Mouse (Mus musculus) hindbrain, embryonic 11.5 days (tissue): ENCODE results near the gene Sde2. TPM values are rescaled to one million over a fixed set of nuclear protein-coding genes. Genes with fewer than 3 reads are reported as not detected.

Experiments
- ATAC-seq: fragments of 200-750 bp; cut with Nextera tagmentation; 2 replicates; pipeline ENCODE4 v1.8.0; 2017; ENCODE audit warnings: mild to moderate bottlenecking, moderate TSS enrichment, moderate library complexity; ENCODE audit not compliant: low FRiP score
- DNase-seq: peaks from one replicate; pipeline ENCODE4 v3.0.0-alpha.2; 2015; ENCODE audit warnings: low spot score
- H3K27ac ChIP-seq: fragments of 300-500 bp; sonication (generic); 2 replicates; pipeline ENCODE4 v1.5.1; 2014; ENCODE audit warnings: mild to moderate bottlenecking, low read depth, low read length
- H3K27me3 ChIP-seq: fragments of 300-500 bp; sonication (generic); 2 replicates; pipeline ENCODE4 v1.6.1; 2014; ENCODE audit warnings: mild to moderate bottlenecking, low read length, moderate library complexity, mixed read lengths; ENCODE audit not compliant: control insufficient read depth, insufficient read depth
- H3K36me3 ChIP-seq: fragments of 300-500 bp; sonication (generic); 2 replicates; pipeline ENCODE4 v1.6.1; 2014; ENCODE audit warnings: mild to moderate bottlenecking, low read length, moderate library complexity, mixed read lengths; ENCODE audit not compliant: control insufficient read depth, insufficient read depth
- H3K4me1 ChIP-seq: fragments of 300-500 bp; sonication (generic); replicated peaks from 2 replicates; pipeline ENCODE4 v1.6.1; 2014; ENCODE audit warnings: low read length, mixed read lengths; ENCODE audit not compliant: control insufficient read depth, insufficient read depth
- H3K4me2 ChIP-seq: fragments of 300-500 bp; sonication (generic); replicated peaks from 2 replicates; pipeline ENCODE4 v1.6.1; 2014; ENCODE audit warnings: mild to moderate bottlenecking, low read depth, low read length
- H3K4me3 ChIP-seq: fragments of 300-500 bp; sonication (generic); 2 replicates; pipeline ENCODE4 v1.5.1; 2014; ENCODE audit warnings: low read depth, low read length
- H3K9ac ChIP-seq: fragments of 300-500 bp; sonication (generic); 2 replicates; pipeline ENCODE4 v1.6.1; 2014; ENCODE audit warnings: low read depth, low read length
- H3K9me3 ChIP-seq: fragments of 300-500 bp; sonication (generic); 2 replicates; pipeline ENCODE4 v1.6.1; 2016; ENCODE audit warnings: low read length; ENCODE audit not compliant: control insufficient read depth
- WGBS: fragments of 180-500 bp; shearing (Covaris S2); extraction: QIAGEN DNeasy Blood & Tissue Kit; methylation state at CpG from one replicate; pipeline ENCODE4 v1.1.7; 2014; 5-methylcytosine and 5-hydroxymethylcytosine counted together
- polyA plus RNA-seq: library from polyadenylated mRNA; unstranded; fragments of >200 nt; fragmentation: Nextera tagmentation; extraction: Ambion mirVana; gene quantifications from 2 replicates; pipeline ENCODE4 v1.2.1, GENCODE M21; 2014

Sde2 gene
- polyA plus RNA-seq, 1 experiment from 2014 or later = 33.8 TPM

DNA sequence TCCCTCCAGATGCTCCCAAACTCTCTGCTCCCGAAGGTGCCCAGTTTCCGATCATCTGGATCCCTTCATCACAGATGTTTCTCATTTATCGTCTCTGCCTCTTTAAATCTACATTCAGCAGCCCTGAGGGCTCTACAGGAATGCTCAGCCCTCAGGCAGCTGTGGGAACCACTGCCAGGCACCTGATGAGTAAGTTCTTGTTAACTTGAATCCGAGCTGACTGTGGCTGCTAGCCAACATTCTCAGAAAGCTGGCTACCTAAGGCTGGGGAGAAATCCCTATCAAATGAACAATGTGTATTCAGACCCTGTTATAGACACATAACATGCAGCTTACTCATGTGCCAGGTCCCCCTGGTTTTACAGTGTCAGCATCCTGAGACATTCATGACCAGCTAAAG, 62.9 kb downstream of the Sde2 start:
- Histone ChIP-seq H3K27me3 (no peaks in the 10 kb centered on the region), H3K27ac (no peak overlapping the region), H3K4me2 (no peak overlapping the region), H3K9ac (no peak overlapping the region), H3K9me3 (no peaks in the 10 kb centered on the region), H3K4me3 (no peak overlapping the region), H3K4me1 (no peaks in the 10 kb centered on the region), H3K36me3 (no peaks in the 10 kb centered on the region)
- ATAC-seq (no peak), DNase-seq (no peak)
- WGBS = 64% methylated on average over 4 of the region's 4 CpGs

DNA sequence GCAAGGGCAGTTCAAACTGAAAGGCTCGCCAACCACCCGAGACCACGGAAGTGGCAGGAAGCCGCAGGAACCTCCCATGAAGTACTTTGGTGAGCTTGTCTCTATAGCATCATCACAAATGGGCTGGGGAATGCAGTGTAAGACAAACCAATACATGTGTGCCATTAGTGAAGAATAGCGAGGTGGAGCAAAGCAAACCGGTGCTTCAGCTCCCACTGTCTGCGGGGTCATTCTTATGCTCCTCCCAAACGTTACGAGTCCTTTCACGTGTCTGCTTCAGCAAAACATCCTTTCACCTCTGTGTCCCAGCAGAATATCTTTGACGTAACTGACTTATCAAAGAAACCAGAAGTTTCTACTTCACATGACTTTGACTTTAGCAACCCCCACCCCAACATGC, 65.5 kb downstream of the Sde2 start:
- Histone ChIP-seq H3K4me2 (no peak overlapping the region), H3K4me3 (no peak overlapping the region), H3K27me3 (no peaks in the 10 kb centered on the region), H3K27ac (no peak overlapping the region), H3K36me3 (no peaks in the 10 kb centered on the region), H3K9ac (no peak overlapping the region), H3K9me3 (no peaks in the 10 kb centered on the region), H3K4me1 (no peaks in the 10 kb centered on the region)
- DNase-seq (no peak), ATAC-seq (no peak)
- 88% methylated on average over 11 of the region's 11 CpGs for WGBS

DNA sequence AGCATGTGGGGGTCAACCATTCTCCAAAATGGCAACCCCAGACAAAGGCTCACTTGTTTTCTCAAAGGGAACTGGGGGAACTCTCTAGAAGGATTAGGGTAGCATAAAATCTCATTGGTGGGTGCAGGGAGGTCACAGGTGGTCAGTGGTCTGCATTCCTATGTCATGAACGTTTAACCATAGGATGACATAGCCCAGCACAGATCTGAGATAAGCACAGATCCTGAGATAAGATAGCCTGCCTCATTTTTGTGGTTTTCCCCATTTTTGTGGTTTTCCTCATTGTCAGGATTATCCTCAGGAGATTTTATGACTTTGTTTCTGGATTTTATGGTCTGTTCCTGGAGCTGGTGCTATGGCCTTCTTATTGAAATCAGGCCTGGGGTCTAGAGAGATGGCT, 66.1 kb downstream of the Sde2 start:
- no peaks in the 10 kb centered on the region for H3K36me3 ChIP-seq
- H3K9ac ChIP-seq = no peak overlapping the region
- 45% methylated on average over 1 of the region's 1 CpGs for WGBS

More for the DNA sequence above, 66.1 kb downstream of the Sde2 start:
- no peak for ATAC-seq
- DNase-seq = no peak
- Histone ChIP-seq H3K4me1 (no peaks in the 10 kb centered on the region), H3K9me3 (no peaks in the 10 kb centered on the region), H3K4me2 (no peak overlapping the region), H3K27me3 (no peaks in the 10 kb centered on the region), H3K27ac (no peak overlapping the region), H3K4me3 (no peak overlapping the region)

Other genes starting within 250 kb of the Sde2 start
- gene Lin9, start 210.0 kb upstream of the Sde2 start, polyA plus RNA-seq = 22.4 and 25.9 TPM in 2 replicates
- gene Mixl1, start 154.1 kb upstream of the Sde2 start, polyA plus RNA-seq = 0.13 TPM in 1 of 2 replicates, not detected in the other
- gene Acbd3, start 125.1 kb upstream of the Sde2 start, polyA plus RNA-seq = 24.8 and 27.7 TPM in 2 replicates
- gene H3f3a, start 37.2 kb upstream of the Sde2 start, polyA plus RNA-seq = 3,542 and 3,682 TPM in 2 replicates
- gene Lefty2, start 42.0 kb downstream of the Sde2 start, polyA plus RNA-seq = not detected in 2 replicates
- gene Pycr2, start 53.2 kb downstream of the Sde2 start, polyA plus RNA-seq = 81.2 and 88.5 TPM in 2 replicates
- gene Lefty1, start 83.9 kb downstream of the Sde2 start, polyA plus RNA-seq = 0.39 and 0.90 TPM in 2 replicates
- 3.0 and 3.4 TPM in 2 replicates for gene Tmem63a, start 91.2 kb downstream of the Sde2 start, polyA plus RNA-seq
- 1.5 and 2.2 TPM in 2 replicates for gene Ephx1, start 169.8 kb downstream of the Sde2 start, polyA plus RNA-seq
- gene 9130409I23Rik, start 200.1 kb downstream of the Sde2 start, polyA plus RNA-seq = not detected in 2 replicates